In the genomic region with DNA sequence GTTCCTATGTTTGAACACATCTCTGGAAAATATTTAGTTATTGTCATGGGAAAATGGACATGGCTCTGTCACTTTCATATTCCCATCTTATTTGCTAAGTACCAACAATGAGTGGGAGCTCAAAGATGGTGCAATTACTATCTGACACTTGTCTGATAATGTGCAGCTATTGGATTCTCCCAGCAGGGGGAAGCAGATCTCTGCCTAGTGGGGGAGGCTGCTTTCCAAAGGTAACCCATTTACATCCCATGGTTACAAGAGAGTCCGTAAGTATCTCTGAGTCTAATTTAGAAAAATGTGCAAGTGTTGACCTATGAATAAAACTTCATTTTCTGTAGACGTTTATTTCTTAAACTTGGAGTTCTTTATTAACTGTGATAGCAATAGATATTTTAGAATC, we compare ENCODE assay signal across 8 mouse cellular contexts.
DNase-seq lines count a peak whose midpoint lies in the region; ATAC-seq and TF ChIP-seq lines count a peak whose summit lies in the region.
"Had no signal": no experiment of that assay in that cellular context is flagged by ENCODE, and none has a peak within 500 bp of the region (broad histone marks: within the 10 kb centered on the region; RNA-seq: fewer than 3 reads in every experiment).

No protein-coding gene starts in this region.

- no peak overlapping the region for H3K27ac ChIP-seq in kidney, adult 2 months (ENCODE audit: insufficient read depth, low read depth, low read length)
- no peak overlapping the region for H3K27ac ChIP-seq in kidney, embryonic 14.5 days (ENCODE audit: low read depth, low read length)
- H3K27ac ChIP-seq in ES-E14 (ENCODE audit: insufficient read depth, low read depth, low read length, poor library complexity, severe bottlenecking) = no peak overlapping the region
- H3K27ac ChIP-seq in lung, postnatal 0 days (ENCODE audit: low read length) = no peak overlapping the region
- H3K27ac ChIP-seq: limb, embryonic 13.5 days had no signal

- TF ChIP-seq POLR2A in kidney, adult 2 months (IDR thresholded peaks at IDR 0.05; ENCODE audit: low read depth, low read length) = no peak

- DNase-seq in kidney, adult 2 months = peak; percentile 26
- peak; percentile 33 for DNase-seq in ES-E14 (ENCODE audit: low read depth, low spot score)
- peak; percentile 5 for DNase-seq in adrenal gland, postnatal 25 days
- DNase-seq in lung, postnatal 0 days (ENCODE audit: low spot score) = peak; percentile 12
- no peak for DNase-seq in right cerebral cortex, postnatal 4 days

- peak; percentile 54 for TF ChIP-seq CTCF in kidney, adult 2 months (conservative IDR thresholded peaks at IDR 0.05; ENCODE audit: insufficient read depth, insufficient read length, low read depth, low read length)
- TF ChIP-seq CTCF in lung, postnatal 0 days (IDR thresholded peaks at IDR 0.05) = peak; percentile 67

- no peak overlapping the region for H3K4me2 ChIP-seq in kidney, embryonic 14.5 days (replicated peaks; ENCODE audit: low read depth, low read length)
- no peak overlapping the region for H3K4me2 ChIP-seq in lung, postnatal 0 days (replicated peaks; ENCODE audit: low read depth, low read length)
- H3K4me2 ChIP-seq: limb, embryonic 13.5 days had no signal

- H3K4me1 ChIP-seq in kidney, adult 2 months (ENCODE audit: control insufficient read depth, insufficient read depth, low read length) = no peaks in the 10 kb centered on the region
- no peaks in the 10 kb centered on the region for H3K4me1 ChIP-seq in kidney, embryonic 14.5 days (ENCODE audit: control insufficient read depth, insufficient read depth, low read length)
- H3K4me1 ChIP-seq in ES-E14 (ENCODE audit: control insufficient read depth in 2 of 2, insufficient read depth in 2 of 2, low read length in 2 of 2, poor library complexity in 1 of 2) = no peaks in the 10 kb centered on the region
- no peaks in the 10 kb centered on the region for H3K4me1 ChIP-seq in lung, postnatal 0 days (ENCODE audit: insufficient read depth, low read depth, low read length)
- H3K4me1 ChIP-seq: limb, embryonic 13.5 days had no signal

- WGBS in kidney, adult 2 months = 52% methylated on average over 2 of the region's 2 CpGs
- WGBS in kidney, embryonic 14.5 days = 69% methylated on average over 2 of the region's 2 CpGs
- 49% methylated on average over 2 of the region's 2 CpGs for WGBS in lung, postnatal 0 days

- no peaks in the 10 kb centered on the region for H3K27me3 ChIP-seq in kidney, adult 2 months (replicated peaks; ENCODE audit: control insufficient read depth, insufficient read depth, low read length)
- H3K27me3 ChIP-seq in kidney, embryonic 14.5 days (ENCODE audit: control insufficient read depth, insufficient read depth, low read length) = no peaks in the 10 kb centered on the region
- H3K27me3 ChIP-seq in lung, postnatal 0 days (replicated peaks; ENCODE audit: insufficient read depth, low read length) = no peaks in the 10 kb centered on the region
- H3K27me3 ChIP-seq: limb, embryonic 13.5 days had no signal

- no peaks in the 10 kb centered on the region for H3K9me3 ChIP-seq in kidney, embryonic 14.5 days (ENCODE audit: control insufficient read depth, low read length)
- H3K9me3 ChIP-seq in ES-E14 (ENCODE audit: control insufficient read depth, insufficient read depth, low read depth, low read length) = no peaks in the 10 kb centered on the region
- no peaks in the 10 kb centered on the region for H3K9me3 ChIP-seq in lung, postnatal 0 days (ENCODE audit: low read length)
- H3K9me3 ChIP-seq: limb, embryonic 13.5 days had no signal

- H3K4me3 ChIP-seq in kidney, adult 2 months (ENCODE audit: insufficient read depth, low read depth, low read length) = no peak overlapping the region
- H3K4me3 ChIP-seq in kidney, embryonic 14.5 days (ENCODE audit: low read length) = no peak overlapping the region
- H3K4me3 ChIP-seq in ES-E14 (ENCODE audit: insufficient read depth in 1 of 2, low read depth in 1 of 2, low read length in 2 of 2, poor library complexity in 1 of 2, severe bottlenecking in 1 of 2) = no peak overlapping the region
- no peak overlapping the region for H3K4me3 ChIP-seq in lung, postnatal 0 days (ENCODE audit: low read depth, low read length)
- H3K4me3 ChIP-seq: limb, embryonic 13.5 days had no signal

- in situ Hi-C loops in ES-E14 (cut with MboI; ENCODE audit: low sequenced_read_pairs in 2 of 2, unreplicated experiment in 2 of 2) = no loop called here

- H3K36me3 ChIP-seq in kidney, adult 2 months (ENCODE audit: control insufficient read depth, insufficient read depth, low read length) = no peaks in the 10 kb centered on the region
- no peaks in the 10 kb centered on the region for H3K36me3 ChIP-seq in kidney, embryonic 14.5 days (ENCODE audit: control insufficient read depth, insufficient read depth, low read length)
- no peaks in the 10 kb centered on the region for H3K36me3 ChIP-seq in ES-E14 (ENCODE audit: control insufficient read depth, insufficient read depth, low read length, poor library complexity, severe bottlenecking)
- no peaks in the 10 kb centered on the region for H3K36me3 ChIP-seq in lung, postnatal 0 days (ENCODE audit: insufficient read depth, low read length)
- H3K36me3 ChIP-seq: limb, embryonic 13.5 days had no signal

- no peak for TF ChIP-seq EP300 in lung, postnatal 0 days (IDR thresholded peaks at IDR 0.05)

- ATAC-seq in kidney, embryonic 14.5 days (ENCODE audit: low FRiP score, low TSS enrichment) = no peak
- no peak for ATAC-seq in lung, postnatal 0 days
- no peak for ATAC-seq in cerebellum, adult (ENCODE audit: insufficient number of reproducible peaks, low FRiP score, low TSS enrichment)

- no peak overlapping the region for H3K9ac ChIP-seq in kidney, embryonic 14.5 days (ENCODE audit: low read depth, low read length)
- no peak overlapping the region for H3K9ac ChIP-seq in ES-E14 (ENCODE audit: insufficient read depth, low read depth, low read length, poor library complexity, severe bottlenecking)
- H3K9ac ChIP-seq in lung, postnatal 0 days (replicated peaks; ENCODE audit: low read depth) = no peak overlapping the region
- H3K9ac ChIP-seq: limb, embryonic 13.5 days had no signal

TF ChIP-seq in ES-E14, 5 proteins besides CTCF, POLR2A, EP300 and RAD21:
- TF ChIP-seq MAFK (IDR thresholded peaks at IDR 0.05; ENCODE audit: insufficient read depth, low read depth, low read length) = no peak
- peak; percentile 43; the same call in 1 of the 2 replicates for TF ChIP-seq ZC3H11A (IDR thresholded peaks at IDR 0.05; ENCODE audit: borderline replicate concordance, low read depth, low read length)
